Mouse (Mus musculus) midbrain, postnatal 0 days (tissue): ENCODE results near the gene Mt3. TPM values are rescaled to one million over a fixed set of nuclear protein-coding genes. Genes with fewer than 3 reads are reported as not detected.
A peak's percentile ranks its signal among the peaks of the same experiment; 100 is the strongest.

Source experiments
- ATAC-seq: fragments of 200-750 bp; cut with Nextera tagmentation; 2 replicates; pipeline ENCODE4 v1.8.0; 2017; ENCODE audit warnings: moderate number of reproducible peaks, mild to moderate bottlenecking, moderate TSS enrichment, moderate library complexity; ENCODE audit not compliant: low FRiP score
- DNase-seq: peaks from one replicate; pipeline ENCODE4 v3.0.0-alpha.2; 2015; ENCODE audit warnings: low spot score
- H3K27ac ChIP-seq: fragments of 300-500 bp; sonication (generic); 2 replicates; pipeline ENCODE4 v1.5.1; 2014; ENCODE audit warnings: low read depth, mild to moderate bottlenecking, low read length, mixed read lengths
- H3K27me3 ChIP-seq: fragments of 300-500 bp; sonication (generic); 2 replicates; pipeline ENCODE4 v1.6.1; 2014; ENCODE audit warnings: low read length, control low read depth, mixed read lengths; ENCODE audit not compliant: insufficient read depth
- H3K36me3 ChIP-seq: fragments of 300-500 bp; sonication (generic); 2 replicates; pipeline ENCODE4 v1.6.1; 2014; ENCODE audit warnings: low read length, control low read depth, mixed read lengths; ENCODE audit not compliant: insufficient read depth
- H3K4me1 ChIP-seq: fragments of 300-500 bp; sonication (generic); 2 replicates; pipeline ENCODE4 v1.6.1; 2014; ENCODE audit warnings: mild to moderate bottlenecking, control low read depth, antibody characterized with exemption, low read length, mixed read lengths; ENCODE audit not compliant: insufficient read depth
- H3K4me2 ChIP-seq: fragments of 300-500 bp; sonication (generic); 2 replicates; pipeline ENCODE4 v1.6.1; 2014; ENCODE audit warnings: low read depth, mild to moderate bottlenecking, low read length, mixed read lengths; ENCODE audit not compliant: poor library complexity, severe bottlenecking
- H3K4me3 ChIP-seq: fragments of 300-500 bp; sonication (generic); 2 replicates; pipeline ENCODE4 v1.5.1; 2014; ENCODE audit warnings: low read depth, mild to moderate bottlenecking, low read length, moderate library complexity
- H3K9ac ChIP-seq: fragments of 300-500 bp; sonication (generic); replicated peaks from 2 replicates; pipeline ENCODE4 v1.6.1; 2014; ENCODE audit warnings: mild to moderate bottlenecking, low read length, moderate library complexity, mixed read lengths; ENCODE audit not compliant: poor library complexity, severe bottlenecking
- H3K9me3 ChIP-seq: fragments of 300-500 bp; sonication (generic); 2 replicates; pipeline ENCODE4 v1.6.1; 2016; ENCODE audit warnings: low read length, control low read depth
- CTCF ChIP-seq: IDR thresholded peaks from 2 replicates; pipeline ENCODE4 v1.5.1; 2016; ENCODE audit warnings: antibody characterized with exemption, mild to moderate bottlenecking
- WGBS: fragments of 180-500 bp; shearing (Covaris S2); extraction: QIAGEN DNeasy Blood & Tissue Kit; methylation state at CpG from one replicate; pipeline ENCODE4 v1.1.7; 2014; 5-methylcytosine and 5-hydroxymethylcytosine counted together
- polyA plus RNA-seq: library from polyadenylated mRNA; unstranded; fragments of >200 nt; fragmentation: Nextera tagmentation; extraction: Ambion mirVana; gene quantifications from 2 replicates; pipeline ENCODE4 v1.2.1, GENCODE M21; 2015
- total RNA-seq: library from RNA; depleted of rRNA; stranded (reverse); fragments of >200 nt; gene quantifications from 2 replicates; pipeline ENCODE4 v1.2.3, GENCODE M21; 2014

Gene Mt3
- total and polyA plus RNA-seq, 2 experiments from 2014 or later: 314 to 599 TPM

GRCm38 (mm10) chr8:94136933-94137332, 15.5 kb upstream of the Mt3 start, which contains the start of gene Mt4:
Gene Mt4 (plus strand): TSS chr8:94137197.
- no peaks in the 10 kb centered on the region for H3K4me1 ChIP-seq
- no peaks in the 10 kb centered on the region for H3K27me3 ChIP-seq
- DNase-seq (no peak), ATAC-seq (no peak)
- no peak within 1 kb of the TSS for H3K9ac ChIP-seq
- H3K9me3 ChIP-seq: no peaks in the 10 kb centered on the region
- H3K36me3 ChIP-seq: no peaks in the 10 kb centered on the region
- H3K4me2 ChIP-seq: no peak within 1 kb of the TSS
- TF ChIP-seq CTCF: no peak
- 70% methylated on average over 6 of the region's 6 CpGs for WGBS
- H3K27ac ChIP-seq: no peak within 1 kb of the TSS
- H3K4me3 ChIP-seq: no peak within 1 kb of the TSS

GRCm38 (mm10) chr8:94140266-94140795, 12.1 kb upstream of the Mt3 start:
- no peak for ATAC-seq

DNA sequence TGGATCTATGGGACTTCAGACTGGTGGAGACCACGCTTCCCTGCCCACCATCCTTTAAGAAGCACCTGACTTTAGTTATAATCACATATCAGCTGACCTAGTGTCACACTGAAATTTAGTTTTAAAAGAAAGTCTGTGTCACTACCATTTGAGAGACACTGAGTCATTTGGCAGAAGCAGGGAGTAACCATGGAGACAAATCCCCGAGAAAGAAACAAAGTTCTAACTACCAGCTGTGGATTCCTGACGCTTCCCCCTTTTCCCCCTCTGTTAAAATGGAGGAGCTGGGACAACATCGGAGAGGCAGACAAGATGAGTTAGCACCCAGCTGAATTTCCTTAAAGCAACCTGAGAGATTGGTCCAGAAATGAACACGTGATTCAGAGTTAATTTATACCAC, 4.2 kb upstream of the Mt3 start:
- H3K9ac ChIP-seq: no peak overlapping the region
- H3K36me3 ChIP-seq: no peaks in the 10 kb centered on the region
- TF ChIP-seq CTCF: no peak
- H3K4me3 ChIP-seq: no peak overlapping the region
- H3K4me2 ChIP-seq: no peak overlapping the region
- ATAC-seq (no peak), DNase-seq (no peak)
- H3K27ac ChIP-seq: no peak overlapping the region; the same call in 1 of the 2 replicates
- WGBS: 26% methylated on average over 5 of the region's 5 CpGs
- no peaks in the 10 kb centered on the region for H3K4me1 ChIP-seq
- H3K9me3 ChIP-seq: no peaks in the 10 kb centered on the region
- H3K27me3 ChIP-seq: no peaks in the 10 kb centered on the region

More at GRCm38 (mm10) chr8:94140266-94140795, 12.1 kb upstream of the Mt3 start:
- Histone ChIP-seq H3K4me2 (no peak overlapping the region), H3K4me3 (no peak overlapping the region), H3K9me3 (no peaks in the 10 kb centered on the region), H3K27ac (no peak overlapping the region), H3K9ac (no peak overlapping the region), H3K27me3 (no peaks in the 10 kb centered on the region), H3K4me1 (no peaks in the 10 kb centered on the region), H3K36me3 (no peaks in the 10 kb centered on the region)
- no peak for DNase-seq
- TF ChIP-seq CTCF: no peak
- 74% methylated on average over 4 of the region's 4 CpGs for WGBS

- Histone ChIP-seq H3K9ac (no peak overlapping the region), H3K4me1 (no peaks in the 10 kb centered on the region), H3K4me3 (no peak overlapping the region), H3K36me3 (no peaks in the 10 kb centered on the region), H3K27me3 (no peaks in the 10 kb centered on the region), H3K4me2 (no peak overlapping the region), H3K27ac (no peak overlapping the region), H3K9me3 (no peaks in the 10 kb centered on the region)
- ATAC-seq (no peak), DNase-seq (no peak)
- WGBS: 82% methylated on average over 5 of the region's 5 CpGs
- no peak for TF ChIP-seq CTCF
Measured at GRCm38 (mm10) chr8:94150925-94151324, 1.5 kb upstream of the Mt3 start.

GRCm38 (mm10) chr8:94153451-94153850, 1.0 kb downstream of the Mt3 start:
- ATAC-seq (no peak), DNase-seq (peak; percentile 26)
- no peak for TF ChIP-seq CTCF
- WGBS: 29% methylated on average over 7 of the region's 7 CpGs
- H3K9ac ChIP-seq: peak overlapping the region; percentile 73
- no peaks in the 10 kb centered on the region for H3K27me3 ChIP-seq
- H3K9me3 ChIP-seq: no peaks in the 10 kb centered on the region
- H3K36me3 ChIP-seq: no peaks in the 10 kb centered on the region
- H3K27ac ChIP-seq: peak overlapping the region; percentile 71
- no peaks in the 10 kb centered on the region for H3K4me1 ChIP-seq
- H3K4me2 ChIP-seq: peak overlapping the region; percentile 77
- peak overlapping the region; percentile 51 for H3K4me3 ChIP-seq

GRCm38 (mm10) chr8:94154537-94154936, 2.1 kb downstream of the Mt3 start:
- ATAC-seq (peak; percentile 19; the same call in 1 of the 2 replicates), DNase-seq (peak; percentile 68)
- H3K9me3 ChIP-seq: no peaks in the 10 kb centered on the region
- no peak overlapping the region for H3K27ac ChIP-seq
- TF ChIP-seq CTCF: no peak
- H3K36me3 ChIP-seq: no peaks in the 10 kb centered on the region
- no peak overlapping the region for H3K9ac ChIP-seq
- H3K4me1 ChIP-seq: no peaks in the 10 kb centered on the region
- H3K4me2 ChIP-seq: peak overlapping the region; percentile 77; the same call in 1 of the 2 replicates
- no peaks in the 10 kb centered on the region for H3K27me3 ChIP-seq
- no peak overlapping the region; the same call in 1 of the 2 replicates for H3K4me3 ChIP-seq
- 47% methylated on average over 6 of the region's 6 CpGs for WGBS
